Mouse (Mus musculus) brown adipose tissue, adult 24 weeks (tissue): Measurements from ENCODE around the gene Gm21905. TPM values are rescaled to one million over a fixed set of nuclear protein-coding genes. Genes with fewer than 3 reads are reported as not detected.
A peak's percentile ranks its signal among the peaks of the same experiment; 100 is the strongest.

Experiments used
- H3K27ac ChIP-seq: fragments of 200-500 bp; replicated peaks from 2 replicates; pipeline ENCODE4 v1.5.1; 2012; ENCODE audit warnings: low read depth, mild to moderate bottlenecking, low read length
- H3K4me1 ChIP-seq: fragments of 200-500 bp; 2 replicates; pipeline ENCODE4 v1.6.1; 2012; ENCODE audit warnings: low read length, mixed read lengths; ENCODE audit not compliant: control insufficient read depth, insufficient read depth, insufficient read length
- H3K4me3 ChIP-seq: fragments of 200-500 bp; 2 replicates; pipeline ENCODE4 v1.5.1; 2012; ENCODE audit warnings: low read depth, mild to moderate bottlenecking, low read length, moderate library complexity; ENCODE audit not compliant: insufficient read depth
- polyA plus RNA-seq: library from polyadenylated mRNA; stranded (reverse); fragments of >200 nt; gene quantifications from 2 replicates; pipeline ENCODE4 v1.2.4, GENCODE M21; 2012; ENCODE audit not compliant: missing spikeins, insufficient read depth, insufficient read length

Gm21905 gene
- not detected in 2 replicates for polyA plus RNA-seq

- H3K4me1 ChIP-seq: peaks cover 3% of the 10 kb centered on the region; the same call in 1 of the 2 replicates
- no peak within 1 kb of the TSS for H3K4me3 ChIP-seq
- H3K27ac ChIP-seq: no peak within 1 kb of the TSS
These were observed at the start of gene Gm21905 for GRCm38 (mm10) chr5:67946321-67946720. Gene Gm21905, minus strand, starts transcription at chr5:67946421.

- Histone ChIP-seq H3K4me1 (no peaks in the 10 kb centered on the region), H3K4me3 (no peak overlapping the region), H3K27ac (no peak overlapping the region)
These were observed 44.2 kb upstream of the Gm21905 start for GRCm38 (mm10) chr5:67990426-67990825.

GRCm38 (mm10) chr5:67981946-67982526 is 35.8 kb upstream of the Gm21905 start:
- Histone ChIP-seq H3K4me3 (no peak overlapping the region), H3K27ac (no peak overlapping the region)

GRCm38 (mm10) chr5:67969536-67969935 is 23.3 kb upstream of the Gm21905 start:
- Histone ChIP-seq H3K27ac (no peak overlapping the region), H3K4me3 (no peak overlapping the region), H3K4me1 (no peaks in the 10 kb centered on the region)

More at GRCm38 (mm10) chr5:67981946-67982526, 35.8 kb upstream of the Gm21905 start:
- H3K4me1 ChIP-seq: no peaks in the 10 kb centered on the region

GRCm38 (mm10) chr5:67961708-67962629 is 15.7 kb upstream of the Gm21905 start:
- Histone ChIP-seq H3K4me1 (no peaks in the 10 kb centered on the region), H3K4me3 (no peak overlapping the region), H3K27ac (no peak overlapping the region)

- Histone ChIP-seq H3K4me3 (no peak overlapping the region), H3K4me1 (no peaks in the 10 kb centered on the region), H3K27ac (no peak overlapping the region)
These were observed 9.3 kb upstream of the Gm21905 start for GRCm38 (mm10) chr5:67955486-67955885.

- Histone ChIP-seq H3K4me3 (no peak overlapping the region), H3K4me1 (no peaks in the 10 kb centered on the region), H3K27ac (no peak overlapping the region)
These were observed 7.9 kb upstream of the Gm21905 start for GRCm38 (mm10) chr5:67954097-67954496.

- no peak overlapping the region for H3K27ac ChIP-seq
- H3K4me3 ChIP-seq: no peak overlapping the region
These were observed 1.9 kb upstream of the Gm21905 start for GRCm38 (mm10) chr5:67948074-67948473.

GRCm38 (mm10) chr5:67947006-67947405 is 785 bp upstream of the Gm21905 start:
- H3K4me3 ChIP-seq: no peak overlapping the region
- no peak overlapping the region for H3K27ac ChIP-seq
- H3K4me1 ChIP-seq: peaks cover 3% of the 10 kb centered on the region; the same call in 1 of the 2 replicates

More at GRCm38 (mm10) chr5:67948074-67948473, 1.9 kb upstream of the Gm21905 start:
- peaks cover under 1% of the 10 kb centered on the region; the same call in 1 of the 2 replicates for H3K4me1 ChIP-seq

GRCm38 (mm10) chr5:67944074-67944785 is 2.0 kb downstream of the Gm21905 start:
- H3K27ac ChIP-seq: no peak overlapping the region
- H3K4me1 ChIP-seq: peaks cover 3% of the 10 kb centered on the region; the same call in 1 of the 2 replicates
- no peak overlapping the region for H3K4me3 ChIP-seq

GRCm38 (mm10) chr5:67943199-67943598 is 3.0 kb downstream of the Gm21905 start:
- peaks cover 3% of the 10 kb centered on the region; the same call in 1 of the 2 replicates for H3K4me1 ChIP-seq
- H3K4me3 ChIP-seq: no peak overlapping the region
- H3K27ac ChIP-seq: peak overlapping the region; percentile 84

- Histone ChIP-seq H3K4me1 (peaks cover 3% of the 10 kb centered on the region; the same call in 1 of the 2 replicates), H3K27ac (no peak within 1 kb of the TSS), H3K4me3 (no peak within 1 kb of the TSS)
These were observed 4.9 kb downstream of the Gm21905 start, which contains the start of gene Gm5108 for GRCm38 (mm10) chr5:67941369-67941768. Gene Gm5108, plus strand, starts transcription at chr5:67941669.

GRCm38 (mm10) chr5:67931623-67932022 is 14.6 kb downstream of the Gm21905 start:
- Histone ChIP-seq H3K4me1 (peaks cover 5% of the 10 kb centered on the region; the same call in 1 of the 2 replicates), H3K27ac (no peak overlapping the region), H3K4me3 (no peak overlapping the region)

- Histone ChIP-seq H3K4me3 (no peak overlapping the region), H3K4me1 (peaks cover 5% of the 10 kb centered on the region; the same call in 1 of the 2 replicates), H3K27ac (no peak overlapping the region)
These were observed 15.6 kb downstream of the Gm21905 start for GRCm38 (mm10) chr5:67930584-67930983.

- H3K4me3 ChIP-seq: no peak overlapping the region
- no peaks in the 10 kb centered on the region for H3K4me1 ChIP-seq
- H3K27ac ChIP-seq: no peak overlapping the region
These were observed 41.7 kb downstream of the Gm21905 start for GRCm38 (mm10) chr5:67904555-67904954.
